Mouse (Mus musculus) testis, adult 2 months (tissue): ENCODE measurements around the gene Gm47791.

ENCODE experiments used
- CTCF ChIP-seq: fragments of 200-500 bp; IDR thresholded peaks from 2 replicates; pipeline ENCODE4 v1.5.1; 2012; ENCODE audit warnings: low read depth, mild to moderate bottlenecking, inconsistent platforms, low read length, moderate library complexity; ENCODE audit not compliant: control insufficient read depth, insufficient read depth, insufficient replicate concordance
- POLR2A ChIP-seq: fragments of 200-500 bp; IDR thresholded peaks from 2 replicates; pipeline ENCODE4 v1.6.1; 2012; ENCODE audit warnings: low read depth, mild to moderate bottlenecking, inconsistent platforms, low read length, moderate library complexity; ENCODE audit not compliant: control insufficient read depth

GRCm38 (mm10) chr1:82743962-82744361 lies 27.1 kb downstream of the Gm47791 start:
- no peak for TF ChIP-seq CTCF
- TF ChIP-seq POLR2A = no peak
